Mouse (Mus musculus) CH12.LX (cell line): ENCODE measurements around the gene Polr2g.

Experiments used
- CTCF ChIP-seq, 2 experiments: IDR thresholded peaks in 1 of 2; conservative IDR thresholded peaks in 1 of 2; 2 replicates each; pipeline ENCODE4 v1.5.1; 2011 to 2012; ENCODE audit warnings: low read depth in 2 of 2, low read length in 2 of 2, improper control_type of control experiment in 1 of 2, inconsistent platforms in 1 of 2, mild to moderate bottlenecking in 1 of 2, moderate library complexity in 1 of 2
- EP300 ChIP-seq: IDR thresholded peaks from 2 replicates; pipeline ENCODE4 v1.6.1; 2011; ENCODE audit warnings: low read length, improper control_type of control experiment
- JUND ChIP-seq: conservative IDR thresholded peaks from 2 replicates; pipeline ENCODE4 v1.6.1; 2011; ENCODE audit warnings: low read depth, low read length, improper control_type of control experiment
- MEF2A ChIP-seq: IDR thresholded peaks from 2 replicates; pipeline ENCODE4 v1.6.1; 2014; ENCODE audit warnings: low read depth, mild to moderate bottlenecking, inconsistent platforms, low read length, improper control_type of control experiment, borderline replicate concordance
- NRF1 ChIP-seq: IDR thresholded peaks from 2 replicates; pipeline ENCODE4 v1.6.1; 2014; ENCODE audit warnings: low read depth, mild to moderate bottlenecking, inconsistent platforms, low read length, improper control_type of control experiment, moderate library complexity
- POLR2A ChIP-seq: IDR thresholded peaks from 2 replicates; pipeline ENCODE4 v1.6.1; 2011; ENCODE audit warnings: low read depth, mild to moderate bottlenecking, improper control_type of control experiment, low read length
- RAD21 ChIP-seq: IDR thresholded peaks from 2 replicates; pipeline ENCODE4 v1.6.1; 2011; ENCODE audit warnings: low read depth, mild to moderate bottlenecking, low read length, improper control_type of control experiment, moderate library complexity
- SIN3A ChIP-seq: IDR thresholded peaks from 2 replicates; pipeline ENCODE4 v1.6.1; 2012; ENCODE audit warnings: low read length, improper control_type of control experiment, inconsistent platforms
- UBTF ChIP-seq: IDR thresholded peaks from 2 replicates; pipeline ENCODE4 v1.6.1; 2012; ENCODE audit warnings: low read depth, mild to moderate bottlenecking, inconsistent platforms, low read length, improper control_type of control experiment, moderate library complexity
- USF2 ChIP-seq: conservative IDR thresholded peaks from 2 replicates; pipeline ENCODE4 v1.6.1; 2011; ENCODE audit warnings: low read depth, low read length, improper control_type of control experiment
- ZNF384 ChIP-seq: IDR thresholded peaks from 2 replicates; pipeline ENCODE4 v1.6.1; 2012; ENCODE audit warnings: low read depth, low read length, improper control_type of control experiment, inconsistent platforms

GRCm38 (mm10) chr19:8758899-8759298, 39.5 kb downstream of the Polr2g start:
- TF ChIP-seq CTCF (conservative IDR thresholded peaks at IDR 0.05 in 1 of 2, IDR thresholded peaks at IDR 0.05 in 1 of 2; ENCODE audit: low read depth in 2 of 2, low read length in 2 of 2) (no peak), NRF1 (no peak), SIN3A (no peak), POLR2A (no peak), USF2 (no peak), ZNF384 (no peak), UBTF (no peak), EP300 (no peak), JUND (no peak), RAD21 (no peak), MEF2A (no peak)
